ENCODE assay signal across 21 mouse cellular contexts in genomic region chr1:96794290-96794689, GRCm38 (mm10).
DNase-seq lines count a peak whose midpoint lies in the region; ATAC-seq and TF ChIP-seq lines count a peak whose summit lies in the region.
"Had no signal": no experiment of that assay in that cellular context is flagged by ENCODE, and none has a peak within 500 bp of the region (broad histone marks: within the 10 kb centered on the region; RNA-seq: fewer than 3 reads in every experiment).

No protein-coding gene starts in this region.

- H3K9me3 ChIP-seq in forebrain, embryonic 13.5 days (replicated peaks), result no peaks in the 10 kb centered on the region
- H3K9me3 ChIP-seq in forebrain, embryonic 15.5 days, result no peaks in the 10 kb centered on the region
- H3K9me3 ChIP-seq in forebrain, postnatal 0 days (ENCODE audit: low read length), result no peaks in the 10 kb centered on the region
- no peaks in the 10 kb centered on the region for H3K9me3 ChIP-seq in forebrain, embryonic 12.5 days
- no peaks in the 10 kb centered on the region for H3K9me3 ChIP-seq in neural tube, embryonic 13.5 days
- H3K9me3 ChIP-seq: heart, embryonic 12.5 days; heart, embryonic 15.5 days; hindbrain, embryonic 10.5 days; hindbrain, embryonic 15.5 days had no signal

- WGBS in forebrain, embryonic 13.5 days, result 51% methylated on average over 5 of the region's 5 CpGs
- WGBS in forebrain, embryonic 15.5 days, result 39% methylated on average over 5 of the region's 5 CpGs
- 42% methylated on average over 5 of the region's 5 CpGs for WGBS in forebrain, postnatal 0 days
- 64% methylated on average over 5 of the region's 5 CpGs for WGBS in forebrain, embryonic 12.5 days
- WGBS in neural tube, embryonic 13.5 days, result 46% methylated on average over 5 of the region's 5 CpGs

- no peak overlapping the region for H3K27ac ChIP-seq in forebrain, embryonic 13.5 days
- no peak overlapping the region for H3K27ac ChIP-seq in forebrain, embryonic 15.5 days (replicated peaks)
- H3K27ac ChIP-seq in forebrain, postnatal 0 days (ENCODE audit: low read depth, low read length), result no peak overlapping the region
- H3K27ac ChIP-seq in forebrain, embryonic 12.5 days, result no peak overlapping the region
- H3K27ac ChIP-seq in neural tube, embryonic 13.5 days (replicated peaks), result peak overlapping the region; percentile 57
- H3K27ac ChIP-seq: heart, embryonic 15.5 days; hindbrain, embryonic 10.5 days; hindbrain, embryonic 15.5 days had no signal

- no peaks in the 10 kb centered on the region for H3K27me3 ChIP-seq in forebrain, embryonic 13.5 days
- no peaks in the 10 kb centered on the region for H3K27me3 ChIP-seq in forebrain, embryonic 15.5 days
- no peaks in the 10 kb centered on the region for H3K27me3 ChIP-seq in forebrain, postnatal 0 days (ENCODE audit: insufficient read depth, low read length)
- H3K27me3 ChIP-seq in forebrain, embryonic 12.5 days, result no peaks in the 10 kb centered on the region
- H3K27me3 ChIP-seq in neural tube, embryonic 13.5 days, result no peaks in the 10 kb centered on the region
- H3K27me3 ChIP-seq: heart, embryonic 12.5 days; heart, embryonic 15.5 days; hindbrain, embryonic 15.5 days had no signal

- H3K4me1 ChIP-seq in forebrain, embryonic 13.5 days, result 0 out of 2 replicates have a peak, but pooled peaks cover 11% of the 10 kb centered on the region
- no peaks in the 10 kb centered on the region for H3K4me1 ChIP-seq in forebrain, embryonic 15.5 days
- 0 out of 2 replicates have a peak, but pooled peaks cover 2% of the 10 kb centered on the region for H3K4me1 ChIP-seq in forebrain, postnatal 0 days (ENCODE audit: insufficient read depth)
- H3K4me1 ChIP-seq in forebrain, embryonic 12.5 days, result no peaks in the 10 kb centered on the region
- H3K4me1 ChIP-seq in neural tube, embryonic 13.5 days (replicated peaks), result 0 out of 2 replicates have a peak, but pooled peaks cover 7% of the 10 kb centered on the region
- H3K4me1 ChIP-seq: heart, embryonic 12.5 days; heart, embryonic 15.5 days; hindbrain, embryonic 10.5 days; hindbrain, embryonic 15.5 days had no signal

- H3K36me3 ChIP-seq in forebrain, embryonic 13.5 days (ENCODE audit: poor library complexity, severe bottlenecking), result no peaks in the 10 kb centered on the region
- H3K36me3 ChIP-seq in forebrain, embryonic 15.5 days, result no peaks in the 10 kb centered on the region
- H3K36me3 ChIP-seq in forebrain, postnatal 0 days (ENCODE audit: insufficient read depth), result no peaks in the 10 kb centered on the region
- H3K36me3 ChIP-seq in forebrain, embryonic 12.5 days (replicated peaks), result no peaks in the 10 kb centered on the region
- no peaks in the 10 kb centered on the region for H3K36me3 ChIP-seq in neural tube, embryonic 13.5 days
- H3K36me3 ChIP-seq: heart, embryonic 12.5 days; heart, embryonic 15.5 days; hindbrain, embryonic 10.5 days; hindbrain, embryonic 15.5 days had no signal

- DNase-seq in forebrain, postnatal 0 days, result peak; percentile 1
- no peak for DNase-seq in neural tube, embryonic 10.5 days (ENCODE audit: extremely low spot score, low spot score)
- DNase-seq: adrenal gland, adult 8-10 months; adrenal gland, postnatal 25 days; cerebellum, adult 11-12 months; cerebellum, adult 8-10 months; cerebellum, postnatal 14 days; gastrocnemius, postnatal 25 days; heart, adult 18-20 months; heart, postnatal 10 days; heart, postnatal 36 days had no signal

- no peak for TF ChIP-seq CTCF in forebrain, postnatal 0 days (IDR thresholded peaks at IDR 0.05; ENCODE audit: low read depth)

- no peak overlapping the region for H3K9ac ChIP-seq in forebrain, embryonic 13.5 days
- no peak overlapping the region for H3K9ac ChIP-seq in forebrain, embryonic 15.5 days (replicated peaks)
- no peak overlapping the region for H3K9ac ChIP-seq in forebrain, postnatal 0 days
- no peak overlapping the region for H3K9ac ChIP-seq in forebrain, embryonic 12.5 days
- no peak overlapping the region for H3K9ac ChIP-seq in neural tube, embryonic 13.5 days
- H3K9ac ChIP-seq: heart, embryonic 12.5 days; heart, embryonic 15.5 days; hindbrain, embryonic 15.5 days had no signal

- 0 out of 2 replicates have a peak, but pooled peaks have one; percentile 14 for ATAC-seq in forebrain, embryonic 13.5 days
- ATAC-seq in forebrain, embryonic 15.5 days (replicated peaks), result no peak
- ATAC-seq in forebrain, postnatal 0 days, result no peak; the same call in 1 of the 2 replicates
- ATAC-seq in forebrain, embryonic 12.5 days (ENCODE audit: low FRiP score), result no peak
- peak; percentile 54 for ATAC-seq in neural tube, embryonic 13.5 days (ENCODE audit: low read depth)
- ATAC-seq: activated CD4-positive, CD25-positive, alpha-beta regulatory T cell, adult 4 months; intestine, postnatal 0 days had no signal

- H3K4me3 ChIP-seq in forebrain, embryonic 13.5 days, result no peak overlapping the region
- no peak overlapping the region for H3K4me3 ChIP-seq in forebrain, embryonic 15.5 days
- no peak overlapping the region for H3K4me3 ChIP-seq in forebrain, postnatal 0 days (ENCODE audit: low read depth, low read length)
- no peak overlapping the region for H3K4me3 ChIP-seq in forebrain, embryonic 12.5 days (replicated peaks)
- H3K4me3 ChIP-seq in neural tube, embryonic 13.5 days, result no peak overlapping the region
- H3K4me3 ChIP-seq: heart, embryonic 12.5 days; heart, embryonic 15.5 days; hindbrain, embryonic 10.5 days; hindbrain, embryonic 15.5 days had no signal

- 0 out of 2 replicates have a peak overlapping the region, but pooled peaks have one; percentile 24 for H3K4me2 ChIP-seq in forebrain, embryonic 13.5 days
- no peak overlapping the region for H3K4me2 ChIP-seq in forebrain, embryonic 15.5 days (replicated peaks)
- H3K4me2 ChIP-seq in forebrain, postnatal 0 days (ENCODE audit: low read depth), result no peak overlapping the region
- H3K4me2 ChIP-seq in forebrain, embryonic 12.5 days, result no peak overlapping the region
- peak overlapping the region; percentile 4; the same call in 1 of the 2 replicates for H3K4me2 ChIP-seq in neural tube, embryonic 13.5 days
- H3K4me2 ChIP-seq: heart, embryonic 12.5 days; heart, embryonic 15.5 days; hindbrain, embryonic 15.5 days had no signal

Comparison
In these comparisons a context has a peak if more than half of its experiments do, and no peak if none do; other contexts are left out.
1. ATAC-seq: peak in forebrain, embryonic 13.5 days (single experiment) and neural tube, embryonic 13.5 days (single experiment); none in forebrain, embryonic 15.5 days (single experiment), forebrain, postnatal 0 days (single experiment) and forebrain, embryonic 12.5 days (single experiment).
2. H3K4me2 ChIP-seq: peak in forebrain, embryonic 13.5 days (single experiment) and neural tube, embryonic 13.5 days (single experiment); none in forebrain, embryonic 15.5 days (single experiment), forebrain, postnatal 0 days (single experiment) and forebrain, embryonic 12.5 days (single experiment).